Mouse (Mus musculus): ENCODE measurements around the gene Zbed3. TPM values are rescaled to one million over a fixed set of nuclear protein-coding genes. Genes with fewer than 3 reads are reported as not detected.
"Not testable (repeated sequence)": the region's sequence is repeated elsewhere in the genome, so short reads cannot be mapped to it uniquely, and the experiment has no call there.

Zbed3 gene
- polyA plus RNA-seq, 1 experiment from 2014 or later = 53.0 TPM

- ATAC-seq (replicated peaks; ENCODE audit: low FRiP score, low TSS enrichment, low read depth) = 0 out of 2 replicates have a peak, but pooled peaks have one; percentile 30
- DNase-seq (ENCODE audit: low spot score) = peak; percentile 90
- no peak overlapping the region for H3K9ac ChIP-seq (ENCODE audit: low read length)
- H3K27ac ChIP-seq (ENCODE audit: low read depth) = no peak overlapping the region
- peaks cover 32% of the 10 kb centered on the region for H3K36me3 ChIP-seq (ENCODE audit: control insufficient read depth, insufficient read depth, low read length)
- no peaks in the 10 kb centered on the region for H3K27me3 ChIP-seq (replicated peaks; ENCODE audit: control insufficient read depth, insufficient read depth, low read length)
- H3K9me3 ChIP-seq (ENCODE audit: control insufficient read depth, low read length) = no peaks in the 10 kb centered on the region
- WGBS = 29% methylated on average over 8 of the region's 8 CpGs
- no peak overlapping the region for H3K4me3 ChIP-seq (ENCODE audit: low read depth, low read length)
- no peak overlapping the region for H3K4me2 ChIP-seq (ENCODE audit: low read length)
- no peaks in the 10 kb centered on the region for H3K4me1 ChIP-seq (replicated peaks; ENCODE audit: control insufficient read depth, insufficient read depth, low read length)
Observed at GRCm38 (mm10) chr13:95347018-95347696, 23.7 kb downstream of the Zbed3 start.

GRCm38 (mm10) chr13:95348476-95348875 lies 25.1 kb downstream of the Zbed3 start:
- H3K9ac ChIP-seq (ENCODE audit: low read length) = no peak overlapping the region
- H3K36me3 ChIP-seq (ENCODE audit: control insufficient read depth, insufficient read depth, low read length) = peaks cover 43% of the 10 kb centered on the region
- ATAC-seq (replicated peaks; ENCODE audit: low FRiP score, low TSS enrichment, low read depth) = no peak
- no peak for DNase-seq (ENCODE audit: low spot score)
- no peak overlapping the region for H3K27ac ChIP-seq (ENCODE audit: low read depth)
- no peaks in the 10 kb centered on the region for H3K4me1 ChIP-seq (replicated peaks; ENCODE audit: control insufficient read depth, insufficient read depth, low read length)
- 92% methylated on average over 3 of the region's 3 CpGs for WGBS
- H3K27me3 ChIP-seq (replicated peaks; ENCODE audit: control insufficient read depth, insufficient read depth, low read length) = no peaks in the 10 kb centered on the region
- H3K4me3 ChIP-seq (ENCODE audit: low read depth, low read length) = no peak overlapping the region
- no peak overlapping the region for H3K4me2 ChIP-seq (ENCODE audit: low read length)
- H3K9me3 ChIP-seq (ENCODE audit: control insufficient read depth, low read length) = no peaks in the 10 kb centered on the region

- DNase-seq (ENCODE audit: low spot score) (no peak), ATAC-seq (replicated peaks; ENCODE audit: low FRiP score, low TSS enrichment, low read depth) (no peak)
- no peak overlapping the region for H3K4me3 ChIP-seq (ENCODE audit: low read depth, low read length)
- H3K4me2 ChIP-seq (ENCODE audit: low read length) = no peak overlapping the region
- H3K36me3 ChIP-seq (ENCODE audit: control insufficient read depth, insufficient read depth, low read length) = peaks cover 97% of the 10 kb centered on the region
- no peaks in the 10 kb centered on the region for H3K27me3 ChIP-seq (replicated peaks; ENCODE audit: control insufficient read depth, insufficient read depth, low read length)
- H3K4me1 ChIP-seq (replicated peaks; ENCODE audit: control insufficient read depth, insufficient read depth, low read length) = no peaks in the 10 kb centered on the region
- H3K9ac ChIP-seq (ENCODE audit: low read length) = no peak overlapping the region
- 91% methylated on average over 2 of the region's 2 CpGs for WGBS
- H3K9me3 ChIP-seq (ENCODE audit: control insufficient read depth, low read length) = no peaks in the 10 kb centered on the region
- H3K27ac ChIP-seq (ENCODE audit: low read depth) = no peak overlapping the region
Observed at GRCm38 (mm10) chr13:95358223-95358622, 34.8 kb downstream of the Zbed3 start.

GRCm38 (mm10) chr13:95363440-95363839 lies 40.0 kb downstream of the Zbed3 start:
- H3K9ac ChIP-seq (ENCODE audit: low read length) = no peak overlapping the region
- WGBS = 87% methylated on average over 4 of the region's 4 CpGs
- H3K4me1 ChIP-seq (replicated peaks; ENCODE audit: control insufficient read depth, insufficient read depth, low read length) = no peaks in the 10 kb centered on the region
- no peak overlapping the region for H3K27ac ChIP-seq (ENCODE audit: low read depth)
- no peak for ATAC-seq (replicated peaks; ENCODE audit: low FRiP score, low TSS enrichment, low read depth)
- no peak overlapping the region for H3K4me2 ChIP-seq (ENCODE audit: low read length)
- no peak overlapping the region for H3K4me3 ChIP-seq (ENCODE audit: low read depth, low read length)
- peaks cover 86% of the 10 kb centered on the region for H3K36me3 ChIP-seq (ENCODE audit: control insufficient read depth, insufficient read depth, low read length)
- no peaks in the 10 kb centered on the region for H3K27me3 ChIP-seq (replicated peaks; ENCODE audit: control insufficient read depth, insufficient read depth, low read length)
- H3K9me3 ChIP-seq (ENCODE audit: control insufficient read depth, low read length) = no peaks in the 10 kb centered on the region
- DNase-seq (ENCODE audit: low spot score) = no peak

- no peaks in the 10 kb centered on the region for H3K27me3 ChIP-seq (replicated peaks; ENCODE audit: control insufficient read depth, insufficient read depth, low read length)
- H3K27ac ChIP-seq (ENCODE audit: low read depth) = no peak overlapping the region
- no peak overlapping the region for H3K4me2 ChIP-seq (ENCODE audit: low read length)
- ATAC-seq (replicated peaks; ENCODE audit: low FRiP score, low TSS enrichment, low read depth) (no peak), DNase-seq (ENCODE audit: low spot score) (no peak)
- no peak overlapping the region for H3K4me3 ChIP-seq (ENCODE audit: low read depth, low read length)
- no peaks in the 10 kb centered on the region for H3K4me1 ChIP-seq (replicated peaks; ENCODE audit: control insufficient read depth, insufficient read depth, low read length)
- no peak overlapping the region for H3K9ac ChIP-seq (ENCODE audit: low read length)
- H3K9me3 ChIP-seq (ENCODE audit: control insufficient read depth, low read length) = no peaks in the 10 kb centered on the region
- H3K36me3 ChIP-seq (ENCODE audit: control insufficient read depth, insufficient read depth, low read length) = peaks cover 88% of the 10 kb centered on the region
- 85% methylated on average over 8 of the region's 8 CpGs for WGBS
Observed at GRCm38 (mm10) chr13:95366356-95366755, 42.9 kb downstream of the Zbed3 start.

GRCm38 (mm10) chr13:95374701-95375553 lies 51.5 kb downstream of the Zbed3 start, which contains the start of gene Aggf1:
Gene Aggf1 (minus strand): TSS chr13:95375352.
- Histone ChIP-seq H3K4me2 (ENCODE audit: low read length) (peak within 1 kb of the TSS; percentile 88), H3K27me3 (replicated peaks; ENCODE audit: control insufficient read depth, insufficient read depth, low read length) (no peaks in the 10 kb centered on the region), H3K4me1 (replicated peaks; ENCODE audit: control insufficient read depth, insufficient read depth, low read length) (peaks cover 11% of the 10 kb centered on the region), H3K27ac (ENCODE audit: low read depth) (peak within 1 kb of the TSS; percentile 74), H3K9me3 (ENCODE audit: control insufficient read depth, low read length) (no peaks in the 10 kb centered on the region), H3K36me3 (ENCODE audit: control insufficient read depth, insufficient read depth, low read length) (peaks cover 15% of the 10 kb centered on the region), H3K4me3 (ENCODE audit: low read depth, low read length) (peak within 1 kb of the TSS; percentile 98), H3K9ac (ENCODE audit: low read length) (peak within 1 kb of the TSS; percentile 93)
- DNase-seq (ENCODE audit: low spot score) (peak; percentile 93), ATAC-seq (replicated peaks; ENCODE audit: low FRiP score, low TSS enrichment, low read depth) (peak; percentile 97)
- WGBS = under 1% methylated on average over 82 of the region's 86 CpGs

- Histone ChIP-seq H3K27me3 (replicated peaks; ENCODE audit: control insufficient read depth, insufficient read depth, low read length) (no peaks in the 10 kb centered on the region), H3K4me1 (replicated peaks; ENCODE audit: control insufficient read depth, insufficient read depth, low read length) (peaks cover 11% of the 10 kb centered on the region), H3K9ac (ENCODE audit: low read length) (peak overlapping the region; percentile 93), H3K4me2 (ENCODE audit: low read length) (peak overlapping the region; percentile 88), H3K4me3 (ENCODE audit: low read depth, low read length) (peak overlapping the region; percentile 98), H3K36me3 (ENCODE audit: control insufficient read depth, insufficient read depth, low read length) (peaks cover 9% of the 10 kb centered on the region), H3K27ac (ENCODE audit: low read depth) (peak overlapping the region; percentile 74), H3K9me3 (ENCODE audit: control insufficient read depth, low read length) (no peaks in the 10 kb centered on the region)
- DNase-seq (ENCODE audit: low spot score) (no peak), ATAC-seq (replicated peaks; ENCODE audit: low FRiP score, low TSS enrichment, low read depth) (peak; percentile 34; the same call in 1 of the 2 replicates)
- 28% methylated on average over 6 of the region's 6 CpGs for WGBS
Observed at GRCm38 (mm10) chr13:95375554-95375914, 52.1 kb downstream of the Zbed3 start.

- H3K4me3 ChIP-seq (ENCODE audit: low read depth, low read length) = not testable (repeated sequence)
- WGBS = 96% methylated on average over 11 of the region's 11 CpGs
Observed at GRCm38 (mm10) chr13:95376689-95377289, 53.4 kb downstream of the Zbed3 start.

More at GRCm38 (mm10) chr13:95376689-95377289, 53.4 kb downstream of the Zbed3 start:
- not testable (repeated sequence) for H3K36me3 ChIP-seq (ENCODE audit: control insufficient read depth, insufficient read depth, low read length); H3K4me2 ChIP-seq (ENCODE audit: low read length); ATAC-seq (replicated peaks; ENCODE audit: low FRiP score, low TSS enrichment, low read depth); H3K27ac ChIP-seq (ENCODE audit: low read depth); DNase-seq (ENCODE audit: low spot score); H3K9me3 ChIP-seq (ENCODE audit: control insufficient read depth, low read length); H3K27me3 ChIP-seq (replicated peaks; ENCODE audit: control insufficient read depth, insufficient read depth, low read length); H3K9ac ChIP-seq (ENCODE audit: low read length)
- peaks cover 11% of the 10 kb centered on the region for H3K4me1 ChIP-seq (replicated peaks; ENCODE audit: control insufficient read depth, insufficient read depth, low read length)
